Mouse (Mus musculus): ENCODE measurements around the gene Ppp1ca.

DNA sequence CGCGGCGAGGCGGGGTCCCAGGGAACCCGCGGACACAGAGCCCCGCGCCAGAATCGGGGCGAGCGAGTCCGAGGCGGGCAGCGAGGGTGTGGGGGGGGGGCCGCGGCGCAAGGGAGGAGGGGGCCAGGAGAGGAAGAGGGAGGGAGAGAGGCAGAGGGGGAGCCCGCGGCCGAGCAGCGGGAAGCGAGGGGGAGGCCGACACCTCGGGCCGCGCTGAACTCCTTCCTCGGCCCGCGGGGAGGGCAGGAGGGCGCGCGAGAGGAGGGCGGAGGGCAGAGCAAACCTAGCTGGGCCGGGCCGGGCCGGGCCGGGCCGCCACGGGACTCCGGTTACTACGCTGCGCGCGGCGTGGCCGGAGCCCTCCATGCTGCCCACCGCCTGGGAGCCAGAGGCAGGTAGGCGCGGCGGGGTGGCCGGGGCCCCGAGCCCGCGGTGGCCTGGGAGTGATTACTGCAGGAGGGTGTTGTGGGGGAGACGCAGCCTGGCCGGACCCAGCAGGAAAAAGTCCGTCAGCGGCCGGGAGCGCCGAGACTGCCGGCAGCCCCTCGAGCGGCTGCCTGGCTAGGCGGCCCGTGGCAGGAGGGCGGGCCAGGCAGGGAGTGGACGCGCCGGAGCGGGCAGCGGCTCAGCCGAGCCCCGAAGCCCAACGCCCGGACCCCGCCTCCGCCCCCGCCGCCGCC is 23.0 kb downstream of the Ppp1ca start:
- TF ChIP-seq CTCF (conservative IDR thresholded peaks at IDR 0.05 in 1 of 2, IDR thresholded peaks at IDR 0.05 in 1 of 2; ENCODE audit: low read depth in 2 of 2, low read length in 2 of 2) (no peak), RCOR1 (conservative IDR thresholded peaks at IDR 0.05; ENCODE audit: low read depth, low read length) (no peak), HCFC1 (IDR thresholded peaks at IDR 0.05; ENCODE audit: low read depth, low read length) (no peak), EP300 (IDR thresholded peaks at IDR 0.05; ENCODE audit: low read length) (no peak)

Measured in CH12.LX (cell line).